Mouse (Mus musculus): ENCODE measurements around the gene Rimbp2.

DNA sequence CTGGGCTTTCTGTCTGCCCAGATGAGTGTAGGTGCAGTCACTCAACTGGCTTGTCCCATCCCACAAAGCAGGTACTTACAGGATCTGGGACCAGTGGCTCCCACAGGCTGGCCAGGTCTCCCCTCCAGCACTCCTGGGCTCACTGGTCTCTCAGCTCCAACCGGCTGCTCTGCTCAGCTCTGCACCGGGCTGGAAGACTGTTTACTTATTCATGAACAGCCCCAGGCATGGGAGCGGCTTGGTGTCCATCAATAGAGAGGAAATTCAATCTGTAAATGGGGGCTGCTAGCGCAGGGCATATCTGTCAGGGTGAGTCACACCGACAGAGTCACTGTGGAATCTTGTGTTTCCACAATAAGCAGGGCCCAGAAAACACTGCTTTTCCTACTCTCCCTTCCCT, 49.2 kb downstream of the Rimbp2 start:
- TF ChIP-seq CTCF (IDR thresholded peaks at IDR 0.05; ENCODE audit: control insufficient read depth, insufficient read depth, low read length): no peak
- no peak for TF ChIP-seq POLR2A (IDR thresholded peaks at IDR 0.05; ENCODE audit: borderline replicate concordance, control insufficient read depth, low read depth, low read length)

Data from bone marrow, adult 2 months (tissue).